Mouse (Mus musculus) myocyte (in vitro differentiated cells): ENCODE data around the gene Fam160a1.

ENCODE experiments used
- CEBPB ChIP-seq: IDR thresholded peaks from 2 replicates; pipeline ENCODE4 v1.6.1; 2011; ENCODE audit warnings: mild to moderate bottlenecking, moderate library complexity; ENCODE audit not compliant: poor library complexity, insufficient read depth, severe bottlenecking
- E2F4 ChIP-seq: IDR thresholded peaks from one replicate; pipeline ENCODE4 v1.6.1; 2011; ENCODE audit warnings: mild to moderate bottlenecking, control low read depth, moderate library complexity; ENCODE audit not compliant: insufficient read depth
- MAX ChIP-seq: IDR thresholded peaks from one replicate; pipeline ENCODE4 v1.6.1; 2011; ENCODE audit warnings: low read depth, mild to moderate bottlenecking, control low read depth
- MYOD1 ChIP-seq, 3 experiments: IDR thresholded peaks; one replicate each; pipeline ENCODE4 v1.6.1; 2011; ENCODE audit warnings: control low read depth in 2 of 3, low read depth in 2 of 3, mild to moderate bottlenecking in 2 of 3, moderate library complexity in 1 of 3; ENCODE audit not compliant: insufficient read length in 2 of 3, control insufficient read depth in 1 of 3
- MYOG ChIP-seq, 3 experiments: IDR thresholded peaks; one replicate each; pipeline ENCODE4 v1.6.1; 2011; ENCODE audit warnings: control low read depth in 2 of 3, low read depth in 2 of 3, mild to moderate bottlenecking in 2 of 3; ENCODE audit not compliant: insufficient read length in 2 of 3, control insufficient read depth in 1 of 3, insufficient read depth in 1 of 3
- POLR2A ChIP-seq: IDR thresholded peaks from one replicate; pipeline ENCODE4 v1.6.1; 2011; ENCODE audit warnings: low read depth, mild to moderate bottlenecking, control low read depth, moderate library complexity; ENCODE audit not compliant: insufficient read length
- POLR2AphosphoS2 ChIP-seq: IDR thresholded peaks from one replicate; pipeline ENCODE4 v1.6.1; 2011; ENCODE audit warnings: low read depth, control low read depth; ENCODE audit not compliant: insufficient read length
- REST ChIP-seq: IDR thresholded peaks from one replicate; pipeline ENCODE4 v1.6.1; 2011; ENCODE audit warnings: mild to moderate bottlenecking, control low read depth, moderate library complexity; ENCODE audit not compliant: insufficient read depth, insufficient read length
- SRF ChIP-seq: IDR thresholded peaks from one replicate; pipeline ENCODE4 v1.6.1; 2011; ENCODE audit warnings: low read depth; ENCODE audit not compliant: control insufficient read depth, insufficient read length
- TCF12 ChIP-seq: IDR thresholded peaks from one replicate; pipeline ENCODE4 v1.6.1; 2011; ENCODE audit warnings: mild to moderate bottlenecking, control low read depth; ENCODE audit not compliant: poor library complexity, insufficient read depth, severe bottlenecking
- TCF3 ChIP-seq: IDR thresholded peaks from one replicate; pipeline ENCODE4 v1.6.1; 2011; ENCODE audit warnings: low read depth, control low read depth; ENCODE audit not compliant: insufficient read length
- USF1 ChIP-seq: IDR thresholded peaks from one replicate; pipeline ENCODE4 v1.6.1; 2011; ENCODE audit warnings: low read depth, mild to moderate bottlenecking, control low read depth, moderate library complexity

- TF ChIP-seq CEBPB (no peak), MYOG (IDR thresholded peaks at IDR 0.05; ENCODE audit: control insufficient read depth in 1 of 3, insufficient read depth in 1 of 3, insufficient read length in 2 of 3, low read depth in 2 of 3) (no peak), TCF3 (no peak), POLR2A (no peak), MAX (no peak), E2F4 (no peak), POLR2AphosphoS2 (no peak), USF1 (no peak), SRF (no peak), MYOD1 (IDR thresholded peaks at IDR 0.05; ENCODE audit: control insufficient read depth in 1 of 3, insufficient read length in 2 of 3, low read depth in 2 of 3) (no peak), TCF12 (no peak), REST (no peak)
These were observed 172.3 kb downstream of the Fam160a1 start for GRCm38 (mm10) chr3:85644814-85645213.
